Comparison of ENCODE assay signal across 18 mouse cellular contexts in the genomic region with DNA sequence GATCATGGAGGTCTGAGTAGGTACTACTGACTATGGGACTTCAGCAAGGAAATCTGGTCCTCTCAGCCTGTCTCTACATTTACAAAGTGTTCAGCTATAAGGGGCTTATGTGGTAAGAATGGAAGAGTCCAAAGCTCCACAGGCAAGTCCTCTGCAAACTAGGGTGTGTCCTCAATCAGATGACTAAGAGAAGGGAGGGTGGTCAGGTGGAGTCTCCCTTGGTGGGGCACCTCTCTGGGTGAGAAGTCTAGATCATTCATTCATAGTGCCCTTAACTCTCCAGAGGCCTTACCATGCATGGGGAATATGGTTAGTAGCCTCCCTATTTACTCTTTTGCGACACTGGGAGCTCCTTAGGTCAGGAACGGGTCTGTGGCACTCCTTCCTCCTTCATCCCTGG. TPM values are rescaled to one million over a fixed set of nuclear protein-coding genes. Genes with fewer than 3 reads are reported as not detected.
DNase-seq lines count a peak whose midpoint lies in the region; ATAC-seq and TF ChIP-seq lines count a peak whose summit lies in the region.
"Had no signal": no experiment of that assay in that cellular context is flagged by ENCODE, and none has a peak within 500 bp of the region (broad histone marks: within the 10 kb centered on the region; RNA-seq: fewer than 3 reads in every experiment).

No protein-coding gene starts in this region.

- no peak for TF ChIP-seq POLR2A in bone marrow macrophage, adult 2 months (IDR thresholded peaks at IDR 0.05; ENCODE audit: borderline replicate concordance, low read depth, low read length)

- ATAC-seq in kidney, embryonic 15.5 days (replicated peaks; ENCODE audit: low FRiP score) = no peak
- no peak for ATAC-seq in liver, embryonic 16.5 days (ENCODE audit: low read depth)
- no peak for ATAC-seq in midbrain, embryonic 15.5 days (replicated peaks)
- ATAC-seq: forebrain, embryonic 13.5 days had no signal

- no peaks in the 10 kb centered on the region for H3K9me3 ChIP-seq in kidney, embryonic 15.5 days (replicated peaks)
- no peaks in the 10 kb centered on the region for H3K9me3 ChIP-seq in liver, embryonic 16.5 days (replicated peaks; ENCODE audit: control insufficient read depth, low read length)
- no peaks in the 10 kb centered on the region for H3K9me3 ChIP-seq in midbrain, embryonic 15.5 days
- H3K9me3 ChIP-seq: embryonic facial prominence, embryonic 12.5 days; forebrain, embryonic 13.5 days had no signal

- H3K9ac ChIP-seq in kidney, embryonic 15.5 days = no peak overlapping the region
- H3K9ac ChIP-seq in liver, embryonic 16.5 days (ENCODE audit: low read depth, low read length) = no peak overlapping the region
- H3K9ac ChIP-seq in midbrain, embryonic 15.5 days = no peak overlapping the region
- H3K9ac ChIP-seq: embryonic facial prominence, embryonic 12.5 days; forebrain, embryonic 13.5 days had no signal

- H3K4me1 ChIP-seq in kidney, embryonic 15.5 days = 0 out of 2 replicates have a peak, but pooled peaks cover 4% of the 10 kb centered on the region
- H3K4me1 ChIP-seq in bone marrow macrophage, adult 2 months (ENCODE audit: control insufficient read depth, insufficient read depth, low read length) = peaks cover 78% of the 10 kb centered on the region
- H3K4me1 ChIP-seq in liver, embryonic 16.5 days (ENCODE audit: control insufficient read depth, low read depth, low read length) = no peaks in the 10 kb centered on the region
- H3K4me1 ChIP-seq in midbrain, embryonic 15.5 days = no peaks in the 10 kb centered on the region
- H3K4me1 ChIP-seq: embryonic facial prominence, embryonic 12.5 days; forebrain, embryonic 13.5 days had no signal

- no peaks in the 10 kb centered on the region for H3K27me3 ChIP-seq in kidney, embryonic 15.5 days
- H3K27me3 ChIP-seq in liver, embryonic 16.5 days (ENCODE audit: control insufficient read depth, insufficient read depth, low read depth, low read length) = no peaks in the 10 kb centered on the region
- no peaks in the 10 kb centered on the region for H3K27me3 ChIP-seq in midbrain, embryonic 15.5 days (replicated peaks)
- H3K27me3 ChIP-seq: embryonic facial prominence, embryonic 12.5 days; forebrain, embryonic 13.5 days had no signal

- no peaks in the 10 kb centered on the region for H3K36me3 ChIP-seq in kidney, embryonic 15.5 days
- H3K36me3 ChIP-seq in liver, embryonic 16.5 days (ENCODE audit: control insufficient read depth, insufficient read depth) = no peaks in the 10 kb centered on the region
- no peaks in the 10 kb centered on the region for H3K36me3 ChIP-seq in midbrain, embryonic 15.5 days (replicated peaks)
- H3K36me3 ChIP-seq: embryonic facial prominence, embryonic 12.5 days had no signal

- no peak overlapping the region for H3K4me3 ChIP-seq in kidney, embryonic 15.5 days (replicated peaks)
- peak overlapping the region; percentile 72 for H3K4me3 ChIP-seq in bone marrow macrophage, adult 2 months (ENCODE audit: insufficient read depth, low read length)
- peak overlapping the region; percentile 36 for H3K4me3 ChIP-seq in liver, embryonic 16.5 days (ENCODE audit: low read depth, low read length)
- H3K4me3 ChIP-seq in midbrain, embryonic 15.5 days = no peak overlapping the region
- H3K4me3 ChIP-seq: embryonic facial prominence, embryonic 12.5 days; forebrain, embryonic 13.5 days; layer of hippocampus, adult 2 months had no signal

- H3K4me2 ChIP-seq in kidney, embryonic 15.5 days = 0 out of 2 replicates have a peak overlapping the region, but pooled peaks have one; percentile 14
- peak overlapping the region; percentile 18 for H3K4me2 ChIP-seq in liver, embryonic 16.5 days (ENCODE audit: low read depth, low read length)
- H3K4me2 ChIP-seq in midbrain, embryonic 15.5 days = no peak overlapping the region
- H3K4me2 ChIP-seq: embryonic facial prominence, embryonic 12.5 days; forebrain, embryonic 13.5 days had no signal

- no peak for TF ChIP-seq CTCF in bone marrow macrophage, adult 2 months (IDR thresholded peaks at IDR 0.05; ENCODE audit: low read depth, low read length)

- no peak for DNase-seq in kidney, postnatal 36 days
- DNase-seq in A20 (ENCODE audit: low read depth, low spot score) = peak; percentile 74
- no peak for DNase-seq in urinary bladder, postnatal 10 days (ENCODE audit: low spot score)
- DNase-seq in layer of hippocampus, postnatal 25 days (ENCODE audit: extremely low spot score in 1 of 2, low spot score in 1 of 2) = no peak
- DNase-seq: adrenal gland, adult 2 months; cerebellum, postnatal 25 days; gastrocnemius, postnatal 25 days; heart, postnatal 4 days; kidney, adult 18-20 months; lung, postnatal 10 days; right cerebral cortex, postnatal 14 days had no signal

- no peak overlapping the region for H3K27ac ChIP-seq in kidney, embryonic 15.5 days
- peak overlapping the region; percentile 79 for H3K27ac ChIP-seq in bone marrow macrophage, adult 2 months (ENCODE audit: insufficient read depth, low read depth, low read length)
- H3K27ac ChIP-seq in liver, embryonic 16.5 days (ENCODE audit: low read length) = no peak overlapping the region
- H3K27ac ChIP-seq in midbrain, embryonic 15.5 days = no peak overlapping the region
- H3K27ac ChIP-seq: embryonic facial prominence, embryonic 12.5 days; forebrain, embryonic 13.5 days; layer of hippocampus, adult 2 months had no signal

- 79% methylated on average over 2 of the region's 2 CpGs for WGBS in kidney, embryonic 15.5 days
- WGBS in liver, embryonic 16.5 days (ENCODE audit: insufficient replicate concordance) = 31% methylated on average over 2 of the region's 2 CpGs
- 86% methylated on average over 2 of the region's 2 CpGs for WGBS in midbrain, embryonic 15.5 days

RNA-seq across cellular contexts. Expression of gene Stard5, which starts 22.4 kb away (rescaled TPM):
- 24.3 and 27.0 TPM in 2 replicates for polyA plus RNA-seq in kidney, embryonic 15.5 days (2015; fragmentation: Nextera tagmentation; extraction: Ambion mirVana)
- polyA plus RNA-seq in bone marrow macrophage, adult 2 months (2012; ENCODE audit: insufficient read depth, insufficient read length, missing spikeins) = 37.0 and 41.8 TPM in 2 replicates
- polyA plus RNA-seq in liver, embryonic 16.5 days (2015; fragmentation: Nextera tagmentation; extraction: Ambion mirVana) = 19.2 and 25.3 TPM in 2 replicates
- total RNA-seq in layer of hippocampus, postnatal 25 days (2021) = 10 to 100 TPM; 15.3 to 16.2 TPM
- 5.9 TPM in 2 replicates for polyA plus RNA-seq in midbrain, embryonic 15.5 days (2015; fragmentation: Nextera tagmentation; extraction: Ambion mirVana)

Comparison
In these comparisons a context has a peak if more than half of its experiments do, and no peak if none do; other contexts are left out.
1. H3K4me3 ChIP-seq: peak in bone marrow macrophage, adult 2 months (single experiment) and liver, embryonic 16.5 days (single experiment); none in kidney, embryonic 15.5 days (single experiment) and midbrain, embryonic 15.5 days (single experiment).